Mouse (Mus musculus) cortical plate, adult 2 months (tissue): ENCODE data around the gene Sap30. TPM values are rescaled to one million over a fixed set of nuclear protein-coding genes. Genes with fewer than 3 reads are reported as not detected.
"Not testable (repeated sequence)": the region's sequence is repeated elsewhere in the genome, so short reads cannot be mapped to it uniquely, and the experiment has no call there.

ENCODE experiments used
- H3K27ac ChIP-seq: fragments of 200-500 bp; 2 replicates; pipeline ENCODE4 v1.5.1; 2012; ENCODE audit warnings: low read length, control low read depth, inconsistent platforms; ENCODE audit not compliant: insufficient read depth
- H3K4me1 ChIP-seq: fragments of 200-500 bp; 2 replicates; pipeline ENCODE4 v1.6.1; 2011; ENCODE audit warnings: low read length; ENCODE audit not compliant: control insufficient read depth, insufficient read depth
- H3K4me3 ChIP-seq: fragments of 200-500 bp; 2 replicates; pipeline ENCODE4 v1.5.1; 2011; ENCODE audit warnings: mild to moderate bottlenecking, low read length, control low read depth; ENCODE audit not compliant: insufficient read depth
- CTCF ChIP-seq: fragments of 200-500 bp; IDR thresholded peaks from 2 replicates; pipeline ENCODE4 v1.5.1; 2011; ENCODE audit warnings: mild to moderate bottlenecking, control low read depth, low read length; ENCODE audit not compliant: insufficient read depth; ENCODE audit errors: extremely low read depth
- POLR2A ChIP-seq: fragments of 200-500 bp; IDR thresholded peaks from 2 replicates; pipeline ENCODE4 v1.6.1; 2011; ENCODE audit warnings: mild to moderate bottlenecking, low read length, control low read depth; ENCODE audit not compliant: insufficient read depth; ENCODE audit errors: extremely low read depth
- polyA plus RNA-seq: library from polyadenylated mRNA; depleted of rRNA; stranded (reverse); fragments of >200 nt; gene quantifications from 2 replicates; pipeline ENCODE4 v1.2.3, GENCODE M21; 2012; rRNA removed

Sap30 gene
- polyA plus RNA-seq, 1 experiment, result 8.4 TPM

DNA sequence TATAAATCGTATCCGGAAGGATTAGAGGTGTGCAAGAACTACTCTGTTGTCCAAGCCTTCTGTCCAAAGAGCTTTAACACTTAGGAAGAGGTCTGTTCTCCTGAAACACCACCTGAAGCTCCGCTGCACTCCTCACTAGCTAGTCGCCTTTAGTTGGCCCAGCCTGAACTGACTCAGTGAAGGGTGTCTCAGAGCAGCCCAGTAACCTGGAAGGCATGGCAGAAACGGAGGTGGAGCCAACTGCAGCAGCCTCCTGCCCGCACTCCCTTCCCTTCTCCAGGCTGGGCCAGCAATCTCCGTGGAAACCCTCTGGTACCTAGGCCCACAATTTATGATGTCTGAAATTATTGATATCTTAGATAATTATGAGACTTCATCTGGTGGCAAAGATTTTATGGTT, 36.9 kb downstream of the Sap30 start:
- H3K27ac ChIP-seq, result no peak overlapping the region
- no peak for TF ChIP-seq CTCF
- H3K4me3 ChIP-seq, result no peak overlapping the region
- no peaks in the 10 kb centered on the region for H3K4me1 ChIP-seq

DNA sequence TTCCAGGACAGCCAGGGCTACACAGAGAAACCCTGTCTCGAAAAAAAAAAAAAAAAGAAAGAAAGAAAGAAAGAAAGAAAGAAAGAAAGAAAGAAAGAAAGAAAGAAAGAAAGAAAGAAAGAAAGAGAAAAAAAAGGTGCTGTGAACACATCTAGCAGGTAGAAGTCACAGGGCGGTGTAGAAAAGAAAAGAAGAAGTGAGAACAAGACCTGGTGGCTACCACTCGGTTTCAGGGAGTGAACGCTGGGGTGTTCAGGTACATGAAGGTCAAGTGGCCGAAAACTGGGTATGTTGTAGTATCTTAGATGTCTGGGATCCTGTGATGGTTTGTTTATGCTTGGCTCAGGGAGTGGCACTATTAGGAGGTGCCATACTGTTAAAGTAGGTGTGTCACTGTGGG, 41.8 kb downstream of the Sap30 start:
- H3K27ac ChIP-seq, H3K4me3 ChIP-seq, H3K4me1 ChIP-seq: not testable (repeated sequence)

GRCm38 (mm10) chr8:57443289-57443688, 44.4 kb downstream of the Sap30 start:
- Histone ChIP-seq H3K4me3 (no peak overlapping the region), H3K27ac (no peak overlapping the region), H3K4me1 (no peaks in the 10 kb centered on the region)
- TF ChIP-seq POLR2A, result no peak
- no peak for TF ChIP-seq CTCF

GRCm38 (mm10) chr8:57441556-57441955, 46.1 kb downstream of the Sap30 start:
- Histone ChIP-seq H3K4me3 (no peak overlapping the region), H3K27ac (no peak overlapping the region), H3K4me1 (no peaks in the 10 kb centered on the region)
- TF ChIP-seq CTCF, result no peak
- no peak for TF ChIP-seq POLR2A

GRCm38 (mm10) chr8:57441131-57441530, 46.5 kb downstream of the Sap30 start:
- Histone ChIP-seq H3K4me3 (no peak overlapping the region), H3K27ac (no peak overlapping the region), H3K4me1 (no peaks in the 10 kb centered on the region)
- TF ChIP-seq POLR2A (no peak), CTCF (no peak)

DNA sequence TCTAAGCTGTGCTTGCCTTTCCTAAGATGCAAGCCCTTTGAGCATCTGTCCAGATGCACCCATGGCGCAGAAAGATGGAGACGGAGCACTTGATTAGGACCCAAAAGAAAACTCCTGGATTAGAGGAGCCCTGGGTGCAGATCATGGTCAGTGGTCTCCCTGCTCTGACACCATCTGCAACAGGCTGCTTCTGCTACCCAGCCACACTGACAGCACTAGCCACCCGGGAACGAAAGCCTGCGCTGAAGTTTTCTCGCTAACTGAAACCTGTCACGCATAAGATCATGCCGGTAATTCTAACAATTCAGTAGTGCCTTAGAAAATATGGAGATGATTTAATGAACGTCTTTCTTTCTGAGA, 51.2 kb downstream of the Sap30 start:
- H3K27ac ChIP-seq, result no peak overlapping the region

DNA sequence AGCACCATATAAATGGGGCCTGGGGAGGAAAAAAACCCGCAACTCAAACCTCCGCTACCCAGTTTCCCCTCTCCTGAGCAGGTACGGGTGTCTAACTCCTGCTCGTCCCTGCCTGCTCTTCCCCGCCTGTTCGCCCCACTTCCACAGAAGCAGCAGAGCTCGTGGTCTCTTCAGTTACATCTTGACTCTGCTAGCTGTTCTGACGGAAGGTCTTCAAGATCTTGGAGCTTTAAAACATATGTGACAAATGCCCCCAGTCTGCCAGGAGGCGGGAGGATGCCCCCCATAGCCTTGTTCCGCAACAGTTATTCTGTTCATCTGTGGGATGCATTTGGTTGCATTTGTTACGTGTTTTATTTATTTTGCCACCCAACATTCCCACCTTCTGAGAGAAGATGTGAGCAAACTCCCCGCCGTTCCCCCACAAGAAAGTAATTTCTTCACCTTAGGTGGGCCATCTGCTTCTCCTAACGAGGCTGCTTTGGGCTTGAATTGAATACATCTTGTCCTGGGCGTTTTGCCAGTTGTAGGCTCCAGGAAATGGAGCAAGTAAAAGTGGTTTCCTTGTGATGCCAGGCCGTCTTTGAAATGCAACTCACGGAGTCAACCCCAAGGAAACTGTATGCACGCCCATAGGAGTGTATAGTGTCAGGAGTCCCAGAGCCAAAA, 51.8 kb downstream of the Sap30 start:
- TF ChIP-seq POLR2A (no peak), CTCF (no peak)
- peaks cover 2% of the 10 kb centered on the region; the same call in 1 of the 2 replicates for H3K4me1 ChIP-seq
- no peak overlapping the region for H3K4me3 ChIP-seq
- no peak overlapping the region for H3K27ac ChIP-seq

More for the DNA sequence above, 51.2 kb downstream of the Sap30 start:
- no peak overlapping the region for H3K4me3 ChIP-seq
- peaks cover 2% of the 10 kb centered on the region; the same call in 1 of the 2 replicates for H3K4me1 ChIP-seq
- no peak for TF ChIP-seq CTCF
- no peak for TF ChIP-seq POLR2A

- Histone ChIP-seq H3K4me1 (peaks cover 2% of the 10 kb centered on the region; the same call in 1 of the 2 replicates), H3K27ac (no peak overlapping the region), H3K4me3 (no peak overlapping the region)
- TF ChIP-seq POLR2A (no peak), CTCF (no peak)
Observed at GRCm38 (mm10) chr8:57432802-57433201, 54.9 kb downstream of the Sap30 start.

Other genes with a start within 250 kb of the Sap30 start
- not detected in 2 replicates for gene Hand2, start 166.9 kb downstream of the Sap30 start, polyA plus RNA-seq
- gene Scrg1, start 31.9 kb downstream of the Sap30 start, polyA plus RNA-seq, result 107 and 112 TPM in 2 replicates
- 6.3 and 6.5 TPM in 2 replicates for gene Hmgb2, start 24.0 kb upstream of the Sap30 start, polyA plus RNA-seq
- 5.6 and 6.0 TPM in 2 replicates for gene Galnt7, start 165.2 kb upstream of the Sap30 start, polyA plus RNA-seq